Mouse (Mus musculus): Measurements from ENCODE around the gene Poldip2. TPM values are rescaled to one million over a fixed set of nuclear protein-coding genes. Genes with fewer than 3 reads are reported as not detected.

Poldip2 gene
- polyA plus RNA-seq, 1 experiment from 2014 or later: 91.1 TPM

DNA sequence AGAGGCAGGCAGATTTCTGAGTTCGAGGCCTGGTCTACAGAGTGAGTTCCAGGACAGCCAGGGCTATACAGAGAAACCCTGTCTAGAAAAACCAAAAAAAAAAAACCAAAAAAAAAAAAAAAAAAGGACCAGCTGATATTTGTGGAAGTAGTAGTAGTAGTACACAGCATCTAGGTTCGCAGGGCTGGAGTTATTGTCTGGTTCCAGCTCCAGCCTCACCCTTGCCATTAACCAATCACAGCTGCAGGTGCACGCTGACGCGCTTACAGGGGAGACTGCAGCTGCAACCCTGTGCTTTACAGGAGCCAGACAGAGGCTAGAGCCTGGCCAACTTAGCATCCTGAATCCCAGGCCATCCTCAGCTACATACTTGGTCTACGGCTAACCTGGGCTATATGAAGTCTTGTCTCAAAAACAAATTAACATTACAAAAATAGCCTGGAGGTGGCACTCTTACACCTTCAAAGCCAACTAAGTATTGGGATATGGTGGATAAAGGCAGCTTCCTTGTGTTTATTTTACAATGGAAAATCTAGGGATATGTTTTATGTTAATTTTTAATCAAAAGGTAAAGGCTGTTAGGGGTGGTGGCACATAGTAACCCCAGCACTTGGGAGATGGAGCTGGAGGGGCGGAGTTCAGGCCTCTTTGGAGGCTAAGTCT, 32.6 kb downstream of the Poldip2 start:
- no peaks in the 10 kb centered on the region for H3K9me3 ChIP-seq (ENCODE audit: control insufficient read depth, low read length)
- H3K27me3 ChIP-seq (ENCODE audit: control insufficient read depth, insufficient read depth, low read length): no peaks in the 10 kb centered on the region
- no peak overlapping the region for H3K4me2 ChIP-seq (replicated peaks; ENCODE audit: low read depth)
- H3K27ac ChIP-seq (replicated peaks): no peak overlapping the region
- 0 out of 2 replicates have a peak, but pooled peaks cover 2% of the 10 kb centered on the region for H3K4me1 ChIP-seq (replicated peaks; ENCODE audit: control insufficient read depth, insufficient read depth)
- DNase-seq (ENCODE audit: low spot score) (no peak), ATAC-seq (ENCODE audit: low FRiP score, low TSS enrichment) (no peak)
- H3K36me3 ChIP-seq (ENCODE audit: control insufficient read depth, insufficient read depth, low read length): peaks cover 5% of the 10 kb centered on the region; the same call in 1 of the 2 replicates
- TF ChIP-seq CTCF (IDR thresholded peaks at IDR 0.05; ENCODE audit: low read depth) (peak; percentile 46), EP300 (optimal IDR thresholded peaks at IDR 0.05) (no peak)
- no peak overlapping the region for H3K9ac ChIP-seq (ENCODE audit: low read length)
- H3K4me3 ChIP-seq (ENCODE audit: low read depth, low read length): no peak overlapping the region
- WGBS: 90% methylated on average over 7 of the region's 7 CpGs

DNA sequence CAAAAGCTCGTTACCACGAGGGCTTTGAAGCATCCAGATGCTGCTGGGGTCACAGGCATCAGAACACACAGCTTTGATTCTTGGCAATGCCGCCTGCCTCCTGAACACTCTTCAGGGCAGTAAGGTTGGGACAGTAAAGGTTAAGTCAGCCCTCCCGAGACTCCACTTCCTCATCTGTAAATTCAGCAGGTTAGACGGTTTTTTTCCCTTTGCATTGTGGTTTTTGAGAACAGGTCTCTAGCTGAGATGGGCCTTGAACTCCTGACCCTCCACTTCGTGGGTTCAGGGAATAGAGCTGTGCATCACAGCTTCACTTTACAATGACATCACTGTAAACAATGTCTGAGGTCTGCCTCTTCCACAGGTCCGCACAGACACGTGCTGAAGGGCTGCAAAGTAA, 33.2 kb downstream of the Poldip2 start:
- H3K27me3 ChIP-seq (ENCODE audit: control insufficient read depth, insufficient read depth, low read length): no peaks in the 10 kb centered on the region
- no peak for DNase-seq (ENCODE audit: low spot score)
- 53% methylated on average over 8 of the region's 8 CpGs for WGBS
- H3K4me3 ChIP-seq (ENCODE audit: low read depth, low read length): no peak overlapping the region
- TF ChIP-seq EP300 (optimal IDR thresholded peaks at IDR 0.05) (no peak), CTCF (IDR thresholded peaks at IDR 0.05; ENCODE audit: low read depth) (no peak)
- no peak overlapping the region for H3K4me2 ChIP-seq (replicated peaks; ENCODE audit: low read depth)
- no peak overlapping the region for H3K9ac ChIP-seq (ENCODE audit: low read length)
- H3K27ac ChIP-seq (replicated peaks): no peak overlapping the region
- no peaks in the 10 kb centered on the region for H3K9me3 ChIP-seq (ENCODE audit: control insufficient read depth, low read length)
- no peak for ATAC-seq (ENCODE audit: low FRiP score, low TSS enrichment)
- H3K4me1 ChIP-seq (replicated peaks; ENCODE audit: control insufficient read depth, insufficient read depth): 0 out of 2 replicates have a peak, but pooled peaks cover 2% of the 10 kb centered on the region
- 0 out of 2 replicates have a peak, but pooled peaks cover 1% of the 10 kb centered on the region for H3K36me3 ChIP-seq (ENCODE audit: control insufficient read depth, insufficient read depth, low read length)

DNA sequence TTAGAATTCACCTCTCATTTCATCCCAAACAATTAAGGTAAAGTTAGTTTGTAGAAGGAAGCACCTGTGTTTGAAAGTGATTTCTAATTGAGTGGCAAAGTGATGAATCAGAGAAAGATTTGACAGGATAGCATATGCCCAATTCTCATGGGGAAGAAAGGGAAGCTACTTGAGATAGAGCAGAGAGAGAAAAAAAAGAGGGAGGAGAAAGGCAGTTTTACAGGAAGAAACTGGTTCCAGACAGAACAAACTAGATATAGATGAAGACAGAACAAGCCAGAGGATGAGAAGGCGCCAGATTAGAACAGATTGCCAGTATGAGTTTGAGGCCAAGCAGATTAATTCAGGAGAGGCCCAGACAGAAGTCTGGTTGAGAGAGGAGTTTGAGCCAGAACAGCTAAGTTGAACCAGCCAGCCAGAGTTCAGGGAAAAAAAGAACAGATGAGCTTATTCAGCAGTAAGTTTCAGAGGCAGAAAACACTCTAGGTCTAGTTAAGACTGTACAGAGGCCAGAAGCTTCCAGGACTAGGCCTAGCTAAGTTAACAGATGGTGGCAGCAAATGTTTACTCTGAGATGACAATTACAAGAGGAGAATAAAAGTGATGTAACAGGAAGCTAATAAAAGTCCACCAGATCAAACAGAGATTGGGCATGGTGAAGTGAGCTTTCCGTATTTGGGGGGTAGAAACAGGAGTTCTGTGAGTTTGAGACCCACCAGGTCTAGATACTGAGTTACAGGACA, 35.9 kb downstream of the Poldip2 start:
- H3K36me3 ChIP-seq (ENCODE audit: control insufficient read depth, insufficient read depth, low read length): no peaks in the 10 kb centered on the region
- H3K27me3 ChIP-seq (ENCODE audit: control insufficient read depth, insufficient read depth, low read length): no peaks in the 10 kb centered on the region
- ATAC-seq (ENCODE audit: low FRiP score, low TSS enrichment) (no peak), DNase-seq (ENCODE audit: low spot score) (no peak)
- TF ChIP-seq CTCF (IDR thresholded peaks at IDR 0.05; ENCODE audit: low read depth) (no peak), EP300 (optimal IDR thresholded peaks at IDR 0.05) (no peak)
- no peak overlapping the region for H3K4me3 ChIP-seq (ENCODE audit: low read depth, low read length)
- H3K27ac ChIP-seq (replicated peaks): no peak overlapping the region
- WGBS: 70% methylated on average over 2 of the region's 2 CpGs
- 0 out of 2 replicates have a peak, but pooled peaks cover 2% of the 10 kb centered on the region for H3K4me1 ChIP-seq (replicated peaks; ENCODE audit: control insufficient read depth, insufficient read depth)
- H3K9me3 ChIP-seq (ENCODE audit: control insufficient read depth, low read length): no peaks in the 10 kb centered on the region
- H3K4me2 ChIP-seq (replicated peaks; ENCODE audit: low read depth): no peak overlapping the region
- no peak overlapping the region for H3K9ac ChIP-seq (ENCODE audit: low read length)

DNA sequence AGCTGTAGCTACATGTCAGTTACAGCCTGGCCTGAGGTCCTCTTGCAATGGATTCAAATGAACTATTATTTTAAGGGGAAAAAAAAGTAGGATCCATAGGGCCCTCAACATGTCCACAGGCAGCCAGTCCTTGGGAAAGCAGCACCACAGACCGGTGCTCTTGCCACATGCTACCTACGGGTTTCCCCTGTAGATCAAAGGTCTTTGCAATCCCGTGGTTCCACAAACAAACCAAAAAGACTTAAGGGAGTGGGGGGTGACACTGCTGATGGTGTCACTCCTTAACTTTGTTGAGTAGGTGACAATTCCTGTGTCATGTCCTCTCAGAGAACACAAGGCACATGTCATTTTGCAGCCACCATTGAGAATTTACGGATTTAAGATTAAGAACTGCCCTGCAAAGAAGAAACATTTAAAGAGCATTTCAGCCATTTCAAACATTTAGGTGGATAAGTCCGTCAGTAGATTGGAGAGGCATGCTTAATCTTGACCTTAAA, 37.5 kb downstream of the Poldip2 start:
- no peaks in the 10 kb centered on the region for H3K9me3 ChIP-seq (ENCODE audit: control insufficient read depth, low read length)
- ATAC-seq (ENCODE audit: low FRiP score, low TSS enrichment): no peak
- no peaks in the 10 kb centered on the region for H3K36me3 ChIP-seq (ENCODE audit: control insufficient read depth, insufficient read depth, low read length)
- H3K27ac ChIP-seq (replicated peaks): peak overlapping the region; percentile 75; the same call in 1 of the 2 replicates
- peak overlapping the region; percentile 89 for H3K4me2 ChIP-seq (replicated peaks; ENCODE audit: low read depth)
- H3K4me1 ChIP-seq (replicated peaks; ENCODE audit: control insufficient read depth, insufficient read depth): 0 out of 2 replicates have a peak, but pooled peaks cover 2% of the 10 kb centered on the region
- H3K4me3 ChIP-seq (ENCODE audit: low read depth, low read length): peak overlapping the region; percentile 68
- H3K9ac ChIP-seq (ENCODE audit: low read length): no peak overlapping the region
- H3K27me3 ChIP-seq (ENCODE audit: control insufficient read depth, insufficient read depth, low read length): no peaks in the 10 kb centered on the region
- WGBS: 7% methylated on average over 5 of the region's 5 CpGs
- TF ChIP-seq CTCF (IDR thresholded peaks at IDR 0.05; ENCODE audit: low read depth) (no peak), EP300 (optimal IDR thresholded peaks at IDR 0.05) (no peak)
- DNase-seq (ENCODE audit: low spot score): no peak

DNA sequence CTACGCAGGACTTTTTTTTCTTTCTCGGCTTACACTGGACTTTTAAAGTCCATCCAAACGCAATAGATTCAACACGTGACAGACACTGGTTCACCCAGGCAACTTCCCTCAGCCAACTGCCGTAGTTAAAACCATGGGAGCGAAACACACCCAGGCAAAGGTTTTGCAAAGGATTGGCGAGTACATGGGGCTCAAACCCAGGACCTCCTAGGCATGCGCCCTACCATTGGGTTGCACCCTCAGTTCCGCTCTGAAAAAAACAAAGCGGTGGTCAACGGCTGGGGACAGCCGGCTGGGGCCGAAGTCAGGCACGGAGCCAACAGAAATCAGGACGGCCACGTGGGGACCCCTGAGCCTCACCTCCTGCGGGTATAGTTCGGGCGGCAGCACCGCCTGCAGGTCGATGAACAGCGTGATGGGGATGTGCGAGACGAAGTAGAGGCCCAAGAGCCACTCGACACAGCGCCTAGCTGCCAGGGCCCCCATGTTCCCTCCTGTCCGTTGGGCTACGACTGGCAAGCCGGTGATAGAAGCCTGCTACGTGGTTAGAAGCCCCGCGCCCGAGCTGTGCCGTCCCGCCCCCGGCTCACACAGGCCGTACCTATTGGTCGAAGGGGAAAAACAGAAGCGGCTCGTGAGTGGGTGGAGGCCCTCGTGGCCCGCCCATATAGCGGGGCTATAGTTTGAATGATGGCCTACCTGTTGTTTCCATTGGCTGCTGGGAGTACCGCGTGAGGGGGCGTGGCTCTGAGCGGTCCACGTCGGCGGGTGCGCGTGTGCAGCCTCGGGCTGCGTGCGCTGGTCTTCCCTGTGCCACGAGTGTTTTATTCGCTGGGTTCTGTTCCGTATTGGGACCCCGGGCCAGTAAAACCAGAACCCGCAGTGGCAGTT, 38.4 kb downstream of the Poldip2 start, which contains the start of gene Tmem97:
TSS of gene Tmem97 (minus strand) at position 610 of the 891 bp plus-strand sequence.
- ATAC-seq (ENCODE audit: low FRiP score, low TSS enrichment) (peak; percentile 99), DNase-seq (ENCODE audit: low spot score) (peak; percentile 97)
- 0 out of 2 replicates have a peak, but pooled peaks cover 2% of the 10 kb centered on the region for H3K4me1 ChIP-seq (replicated peaks; ENCODE audit: control insufficient read depth, insufficient read depth)
- H3K36me3 ChIP-seq (ENCODE audit: control insufficient read depth, insufficient read depth, low read length): no peaks in the 10 kb centered on the region
- peak within 1 kb of the TSS; percentile 89 for H3K4me2 ChIP-seq (replicated peaks; ENCODE audit: low read depth)
- peak within 1 kb of the TSS; percentile 65 for H3K9ac ChIP-seq (ENCODE audit: low read length)
- no peak for TF ChIP-seq EP300 (optimal IDR thresholded peaks at IDR 0.05)
- peak; percentile 46 for TF ChIP-seq CTCF (IDR thresholded peaks at IDR 0.05; ENCODE audit: low read depth)
- no peaks in the 10 kb centered on the region for H3K9me3 ChIP-seq (ENCODE audit: control insufficient read depth, low read length)
- under 1% methylated on average over 60 of the region's 60 CpGs for whole genome bisulfite sequencing
- peak within 1 kb of the TSS; percentile 68 for H3K4me3 ChIP-seq (ENCODE audit: low read depth, low read length)
- H3K27me3 ChIP-seq (ENCODE audit: control insufficient read depth, insufficient read depth, low read length): no peaks in the 10 kb centered on the region
- peak within 1 kb of the TSS; percentile 75 for H3K27ac ChIP-seq (replicated peaks)
